ENCODE assay signal across 21 mouse cellular contexts in the genomic region with DNA sequence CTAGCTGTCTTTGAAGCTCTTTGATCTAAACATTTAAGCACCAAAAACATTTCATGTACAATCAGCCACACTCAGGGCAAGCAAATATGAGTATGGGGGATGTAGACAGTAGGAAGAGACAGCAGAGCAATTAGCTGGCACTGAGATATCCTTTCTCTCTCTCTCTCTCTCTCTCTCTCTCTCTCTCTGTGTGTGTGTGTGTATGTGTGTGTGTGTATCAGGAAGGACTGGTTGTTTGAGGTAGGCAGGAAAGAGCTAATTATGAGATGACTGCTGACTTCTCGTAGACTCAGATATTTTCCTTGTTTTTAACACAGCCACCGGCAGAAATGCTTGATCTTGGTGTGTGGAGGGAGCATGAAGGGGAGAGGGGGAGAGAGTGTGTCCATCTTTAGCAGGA. TPM values are rescaled to one million over a fixed set of nuclear protein-coding genes. Genes with fewer than 3 reads are reported as not detected.
A peak's percentile ranks its signal among the peaks of the same experiment; 100 is the strongest.
DNase-seq lines count a peak whose midpoint lies in the region; ATAC-seq and TF ChIP-seq lines count a peak whose summit lies in the region.
"Had no signal": no experiment of that assay in that cellular context is flagged by ENCODE, and none has a peak within 500 bp of the region (broad histone marks: within the 10 kb centered on the region; RNA-seq: fewer than 3 reads in every experiment).

No protein-coding gene starts in this region.

- peak; percentile 69 for ATAC-seq in CD4-positive, CD25-positive, alpha-beta regulatory T cell, adult 4 months
- ATAC-seq in activated CD4-positive, CD25-positive, alpha-beta regulatory T cell, adult 4 months, result peak; percentile 36
- ATAC-seq: forebrain, embryonic 13.5 days; forebrain, postnatal 0 days; hindbrain, embryonic 16.5 days; intestine, embryonic 15.5 days had no signal

- H3K4me3 ChIP-seq in testis, adult 2 months (ENCODE audit: control insufficient read depth, low read depth, low read length), result peak overlapping the region; percentile 15; the same call in 1 of the 2 replicates
- H3K4me3 ChIP-seq: embryonic facial prominence, embryonic 10.5 days; forebrain, embryonic 13.5 days; heart, embryonic 13.5 days; hindbrain, embryonic 12.5 days; intestine, embryonic 15.5 days had no signal

- intact Hi-C loops in heart, postnatal 36 days (cut with DNase I), result no loop called here

- no peaks in the 10 kb centered on the region for H3K36me3 ChIP-seq in testis, adult 2 months (ENCODE audit: control insufficient read depth, insufficient read depth, low read length)
- H3K36me3 ChIP-seq: embryonic facial prominence, embryonic 10.5 days; heart, embryonic 13.5 days; hindbrain, embryonic 12.5 days; intestine, embryonic 15.5 days had no signal

- H3K27ac ChIP-seq in testis, adult 2 months (ENCODE audit: control insufficient read depth, insufficient read depth, low read depth, low read length), result no peak overlapping the region
- H3K27ac ChIP-seq: embryonic facial prominence, embryonic 10.5 days; forebrain, embryonic 13.5 days; heart, embryonic 13.5 days; hindbrain, embryonic 12.5 days; intestine, embryonic 15.5 days had no signal

- DNase-seq in testis, postnatal 10 days (ENCODE audit: low spot score), result no peak
- no peak for DNase-seq in adrenal gland, postnatal 14 days
- no peak for DNase-seq in cerebellum, adult 11 months
- no peak for DNase-seq in heart, postnatal 36 days
- DNase-seq: adrenal gland, postnatal 10 days; cerebellum, adult 18-20 months; cerebellum, postnatal 10 days; forebrain, postnatal 0 days; gastrocnemius, postnatal 36 days; heart, adult 18-20 months; heart, postnatal 4 days; kidney, adult 2 months had no signal

- TF ChIP-seq CTCF in testis, adult 2 months (IDR thresholded peaks at IDR 0.05; ENCODE audit: control insufficient read depth, insufficient read depth, insufficient replicate concordance, low read depth, low read length), result no peak

- H3K27me3 ChIP-seq in testis, adult 2 months (ENCODE audit: control insufficient read depth, insufficient read depth, low read length), result no peaks in the 10 kb centered on the region
- H3K27me3 ChIP-seq: heart, embryonic 13.5 days; intestine, embryonic 15.5 days had no signal

- TF ChIP-seq POLR2A in testis, adult 2 months (IDR thresholded peaks at IDR 0.05; ENCODE audit: control insufficient read depth, low read depth, low read length), result no peak

- H3K4me1 ChIP-seq in testis, adult 2 months (ENCODE audit: control insufficient read depth, insufficient read depth, low read length), result no peaks in the 10 kb centered on the region
- H3K4me1 ChIP-seq: embryonic facial prominence, embryonic 10.5 days; forebrain, embryonic 13.5 days; heart, embryonic 13.5 days; hindbrain, embryonic 12.5 days; intestine, embryonic 15.5 days had no signal

RNA-seq across cellular contexts. Expression of gene Slfn5, which starts 10.6 kb away (rescaled TPM):
- polyA plus RNA-seq in testis, adult 2 months (2012; rRNA removed), result 1.7 and 3.5 TPM in 2 replicates
- 10 to 100 TPM; 30.3 to 39.4 TPM for polyA plus RNA-seq in CD4-positive, CD25-positive, alpha-beta regulatory T cell, adult 4 months (2017; shearing (Covaris generic))
- 10 to 100 TPM; 28.0 to 37.3 TPM for polyA plus RNA-seq in activated CD4-positive, CD25-positive, alpha-beta regulatory T cell, adult 4 months (2017; shearing (Covaris generic))
- 56.2 and 66.5 TPM in 2 replicates for total RNA-seq in adrenal gland, postnatal 14 days (2021)
- 10 to 100 TPM; 62.8 to 83.5 TPM for total RNA-seq in heart, postnatal 36 days (2021)

RNA-seq across cellular contexts. Expression of gene Slfn9, which starts 29.9 kb away (rescaled TPM):
- 0.07 and 0.11 TPM in 2 replicates for polyA plus RNA-seq in testis, adult 2 months (2012; rRNA removed)
- 10 to 100 TPM; 10.7 to 17.9 TPM for polyA plus RNA-seq in CD4-positive, CD25-positive, alpha-beta regulatory T cell, adult 4 months (2017; shearing (Covaris generic))
- 10 to 100 TPM; 16.2 to 24.2 TPM for polyA plus RNA-seq in activated CD4-positive, CD25-positive, alpha-beta regulatory T cell, adult 4 months (2017; shearing (Covaris generic))
- 10.8 and 10.9 TPM in 2 replicates for total RNA-seq in adrenal gland, postnatal 14 days (2021)
- 1 to 10 TPM in 1 of 2 experiments, under 1 TPM in 1; 0.92 to 1.4 TPM for total RNA-seq in heart, postnatal 36 days (2021)

RNA-seq across cellular contexts. Expression of gene Unc45b, which starts 51.4 kb away (rescaled TPM):
- polyA plus RNA-seq in testis, adult 2 months (2012; rRNA removed), result 3.3 and 7.2 TPM in 2 replicates
- polyA plus RNA-seq in CD4-positive, CD25-positive, alpha-beta regulatory T cell, adult 4 months (2017; shearing (Covaris generic)), result under 1 TPM in 1 of 2 experiments, not detected in 1; 0.12 TPM
- polyA plus RNA-seq in activated CD4-positive, CD25-positive, alpha-beta regulatory T cell, adult 4 months (2017; shearing (Covaris generic)), result not detected
- total RNA-seq in adrenal gland, postnatal 14 days (2021), result 18.7 and 24.2 TPM in 2 replicates
- total RNA-seq in heart, postnatal 36 days (2021), result 100 to 1,000 TPM; 182 to 201 TPM

RNA-seq across cellular contexts. Expression of gene Nle1, which starts 53.5 kb away (rescaled TPM):
- polyA plus RNA-seq in testis, adult 2 months (2012; rRNA removed), result 9.6 and 9.7 TPM in 2 replicates
- polyA plus RNA-seq in CD4-positive, CD25-positive, alpha-beta regulatory T cell, adult 4 months (2017; shearing (Covaris generic)), result 10 to 100 TPM; 44.3 to 71.1 TPM
- polyA plus RNA-seq in activated CD4-positive, CD25-positive, alpha-beta regulatory T cell, adult 4 months (2017; shearing (Covaris generic)), result 10 to 100 TPM; 34.6 to 37.7 TPM
- 17.7 and 26.5 TPM in 2 replicates for total RNA-seq in adrenal gland, postnatal 14 days (2021)
- total RNA-seq in heart, postnatal 36 days (2021), result 10 to 100 TPM; 11.3 to 13.3 TPM

RNA-seq across cellular contexts. Expression of gene Slfn8, which starts 58.9 kb away (rescaled TPM):
- polyA plus RNA-seq in testis, adult 2 months (2012; rRNA removed), result 0.19 TPM in 1 of 2 replicates, not detected in the other
- 100 to 1,000 TPM; 109 to 141 TPM for polyA plus RNA-seq in CD4-positive, CD25-positive, alpha-beta regulatory T cell, adult 4 months (2017; shearing (Covaris generic))
- polyA plus RNA-seq in activated CD4-positive, CD25-positive, alpha-beta regulatory T cell, adult 4 months (2017; shearing (Covaris generic)), result 10 to 100 TPM; 61.2 to 85.7 TPM
- 0.93 and 2.1 TPM in 2 replicates for total RNA-seq in adrenal gland, postnatal 14 days (2021)
- 1 to 10 TPM in 1 of 2 experiments, under 1 TPM in 1; 0.56 to 1.5 TPM for total RNA-seq in heart, postnatal 36 days (2021)

Comparison
In these comparisons a context has a peak if more than half of its experiments do, and no peak if none do; other contexts are left out.
1. RNA of gene Slfn9, which starts 29.9 kb away (polyA plus RNA-seq): 16.2 to 24.2 TPM in activated CD4-positive, CD25-positive, alpha-beta regulatory T cell, adult 4 months and 10.7 to 17.9 TPM in CD4-positive, CD25-positive, alpha-beta regulatory T cell, adult 4 months; 0.07 to 0.11 TPM in testis, adult 2 months; every median in the first group is over 10 times any median in the second.